Mouse (Mus musculus) hindbrain, embryonic 12.5 days (tissue): ENCODE measurements at regions not wholly inside any gene's neighbourhood (a gene's known extent, or its start where the extent isn't known, plus 50 kb on each side); places are given as distances from the start of the nearest gene placed in this dataset.

ENCODE experiments used
- ATAC-seq: fragments of 200-750 bp; cut with Nextera tagmentation; 2 replicates; pipeline ENCODE4 v1.8.0; 2017; ENCODE audit warnings: moderate TSS enrichment; ENCODE audit not compliant: low FRiP score
- H3K27ac ChIP-seq: fragments of 300-500 bp; sonication (generic); 2 replicates; pipeline ENCODE4 v1.5.1; 2016; ENCODE audit warnings: mild to moderate bottlenecking
- H3K27me3 ChIP-seq: fragments of 300-500 bp; sonication (generic); 2 replicates; pipeline ENCODE4 v1.6.1; 2016; ENCODE audit warnings: mild to moderate bottlenecking
- H3K36me3 ChIP-seq: fragments of 300-500 bp; sonication (generic); 2 replicates; pipeline ENCODE4 v1.6.1; 2016; ENCODE audit warnings: mild to moderate bottlenecking
- H3K4me1 ChIP-seq: fragments of 300-500 bp; sonication (generic); 2 replicates; pipeline ENCODE4 v1.6.1; 2016
- H3K4me2 ChIP-seq: fragments of 300-500 bp; sonication (generic); replicated peaks from 2 replicates; pipeline ENCODE4 v1.6.1; 2016; ENCODE audit warnings: mild to moderate bottlenecking
- H3K4me3 ChIP-seq: fragments of 300-500 bp; sonication (generic); 2 replicates; pipeline ENCODE4 v1.5.1; 2016; ENCODE audit warnings: mild to moderate bottlenecking
- H3K9ac ChIP-seq: fragments of 300-500 bp; sonication (generic); 2 replicates; pipeline ENCODE4 v1.6.1; 2016; ENCODE audit warnings: mild to moderate bottlenecking, moderate library complexity
- H3K9me3 ChIP-seq: fragments of 300-500 bp; sonication (generic); replicated peaks from 2 replicates; pipeline ENCODE4 v1.6.1; 2016; ENCODE audit warnings: mild to moderate bottlenecking
- WGBS: fragments of 180-500 bp; shearing (Covaris S2); methylation state at CpG from one replicate; pipeline ENCODE4 v1.1.7; 2016; 5-methylcytosine and 5-hydroxymethylcytosine counted together

GRCm38 (mm10) chr15:68508190-68508589 is 2007.5 kb upstream of the Lrrc6 start:
- Histone ChIP-seq H3K4me3 (no peak overlapping the region), H3K27me3 (no peaks in the 10 kb centered on the region), H3K4me1 (no peaks in the 10 kb centered on the region), H3K9me3 (no peaks in the 10 kb centered on the region), H3K9ac (no peak overlapping the region), H3K27ac (no peak overlapping the region), H3K4me2 (no peak overlapping the region), H3K36me3 (no peaks in the 10 kb centered on the region)
- WGBS, result 81% methylated on average over 5 of the region's 5 CpGs
- ATAC-seq, result no peak

- no peak for ATAC-seq
- Histone ChIP-seq H3K9me3 (no peaks in the 10 kb centered on the region), H3K4me2 (no peak overlapping the region), H3K4me1 (peaks cover 3% of the 10 kb centered on the region; the same call in 1 of the 2 replicates), H3K27ac (no peak overlapping the region), H3K36me3 (no peaks in the 10 kb centered on the region), H3K4me3 (no peak overlapping the region), H3K27me3 (no peaks in the 10 kb centered on the region), H3K9ac (no peak overlapping the region)
- WGBS, result 83% methylated on average over 2 of the region's 2 CpGs
Observed at GRCm38 (mm10) chr15:68506093-68506492, 2005.4 kb upstream of the Lrrc6 start.

- WGBS, result 87% methylated on average over 2 of the region's 2 CpGs
- no peak overlapping the region for H3K4me2 ChIP-seq
- H3K9ac ChIP-seq, result no peak overlapping the region
- no peak overlapping the region for H3K27ac ChIP-seq
- no peaks in the 10 kb centered on the region for H3K9me3 ChIP-seq
- H3K4me1 ChIP-seq, result no peaks in the 10 kb centered on the region
- no peak for ATAC-seq
- no peaks in the 10 kb centered on the region for H3K27me3 ChIP-seq
- H3K4me3 ChIP-seq, result no peak overlapping the region
- no peaks in the 10 kb centered on the region for H3K36me3 ChIP-seq
Observed at GRCm38 (mm10) chr15:68496438-68496837, 1995.7 kb upstream of the Lrrc6 start.

DNA sequence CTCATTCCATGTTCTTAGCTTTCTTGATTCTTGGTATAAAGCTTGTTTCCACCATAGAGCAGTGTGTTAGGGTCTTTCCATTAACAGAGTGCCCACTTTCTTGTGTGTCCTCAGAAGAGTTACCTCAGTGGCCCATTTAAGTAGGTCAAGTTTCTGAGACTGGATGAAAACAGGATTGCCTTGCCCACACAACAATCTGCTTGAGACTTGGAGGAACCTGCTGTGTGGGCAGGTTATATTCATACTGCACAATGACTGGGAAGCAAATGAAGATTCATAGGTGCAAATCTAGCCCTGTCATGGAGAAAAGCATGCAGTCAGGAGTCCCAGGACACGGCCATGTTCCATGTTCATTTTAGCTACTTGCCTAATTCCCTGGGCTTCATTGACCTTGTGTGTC is 1984.1 kb upstream of the Lrrc6 start:
- Histone ChIP-seq H3K27ac (no peak overlapping the region), H3K9me3 (no peaks in the 10 kb centered on the region), H3K9ac (no peak overlapping the region), H3K4me2 (no peak overlapping the region), H3K27me3 (no peaks in the 10 kb centered on the region), H3K4me1 (no peaks in the 10 kb centered on the region), H3K4me3 (no peak overlapping the region), H3K36me3 (no peaks in the 10 kb centered on the region)
- WGBS, result 84% methylated on average over 1 of the region's 1 CpGs
- ATAC-seq, result no peak

DNA sequence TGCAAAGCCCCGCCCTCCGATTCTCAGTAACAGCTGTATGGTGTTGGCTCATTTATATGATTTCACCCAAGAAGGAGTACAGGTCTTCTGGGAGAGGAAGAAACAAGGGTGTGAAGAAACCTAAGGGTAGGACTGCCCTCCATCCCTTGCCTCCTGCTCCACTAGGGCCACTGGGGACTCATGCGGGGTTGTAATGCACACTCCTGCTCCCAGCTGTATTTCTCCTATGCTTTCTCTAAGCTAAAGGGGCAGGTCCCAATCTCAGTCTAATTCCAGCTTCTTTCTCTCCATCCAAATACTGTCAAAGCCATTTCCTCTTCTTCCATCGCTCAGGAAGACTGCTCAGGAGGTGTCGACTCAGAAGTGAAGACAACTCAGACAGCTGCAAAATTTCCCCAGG is 1977.0 kb upstream of the Lrrc6 start:
- H3K4me3 ChIP-seq, result no peak overlapping the region
- no peaks in the 10 kb centered on the region for H3K9me3 ChIP-seq
- no peak overlapping the region for H3K4me2 ChIP-seq
- H3K27me3 ChIP-seq, result no peaks in the 10 kb centered on the region
- H3K9ac ChIP-seq, result no peak overlapping the region
- H3K4me1 ChIP-seq, result no peaks in the 10 kb centered on the region
- no peak for ATAC-seq
- WGBS, result 81% methylated on average over 5 of the region's 5 CpGs
- no peaks in the 10 kb centered on the region for H3K36me3 ChIP-seq
- no peak overlapping the region for H3K27ac ChIP-seq

GRCm38 (mm10) chr15:68471928-68472327 is 1971.2 kb upstream of the Lrrc6 start:
- Histone ChIP-seq H3K27me3 (no peaks in the 10 kb centered on the region), H3K36me3 (no peaks in the 10 kb centered on the region), H3K27ac (no peak overlapping the region), H3K4me1 (no peaks in the 10 kb centered on the region), H3K9me3 (no peaks in the 10 kb centered on the region), H3K4me3 (no peak overlapping the region), H3K9ac (no peak overlapping the region), H3K4me2 (no peak overlapping the region)
- WGBS, result 92% methylated on average over 4 of the region's 4 CpGs
- ATAC-seq, result no peak

- no peak overlapping the region for H3K4me2 ChIP-seq
- no peaks in the 10 kb centered on the region for H3K27me3 ChIP-seq
- H3K9ac ChIP-seq, result no peak overlapping the region
- no peaks in the 10 kb centered on the region for H3K36me3 ChIP-seq
- no peak overlapping the region for H3K27ac ChIP-seq
- H3K4me3 ChIP-seq, result no peak overlapping the region
- H3K4me1 ChIP-seq, result no peaks in the 10 kb centered on the region
- no peak for ATAC-seq
- no peaks in the 10 kb centered on the region for H3K9me3 ChIP-seq
- 71% methylated on average over 3 of the region's 3 CpGs for WGBS
Observed at GRCm38 (mm10) chr15:68462851-68463250, 1962.1 kb upstream of the Lrrc6 start.

DNA sequence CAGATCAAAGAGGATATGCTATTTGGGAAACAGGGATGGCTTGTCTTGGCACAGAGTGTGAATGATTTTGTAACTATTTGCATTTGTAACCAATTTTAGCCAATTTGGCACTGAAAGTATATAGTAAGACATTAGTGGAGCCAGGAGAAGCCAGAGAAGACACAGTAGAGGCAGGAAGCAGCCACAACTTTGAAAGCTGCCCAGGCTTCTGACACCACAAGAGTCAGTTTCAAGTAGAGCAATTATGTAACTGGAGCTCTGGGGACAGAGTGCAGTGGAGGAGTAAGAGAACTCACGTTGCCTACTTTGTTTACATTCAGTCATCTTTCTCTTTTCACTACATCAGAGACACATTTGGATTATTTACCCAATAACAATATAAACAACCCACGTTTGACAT is 1956.5 kb upstream of the Lrrc6 start:
- Histone ChIP-seq H3K9ac (no peak overlapping the region), H3K4me3 (no peak overlapping the region), H3K27me3 (no peaks in the 10 kb centered on the region), H3K27ac (no peak overlapping the region), H3K4me1 (no peaks in the 10 kb centered on the region), H3K9me3 (no peaks in the 10 kb centered on the region), H3K4me2 (no peak overlapping the region), H3K36me3 (no peaks in the 10 kb centered on the region)
- WGBS, result 56% methylated on average over 2 of the region's 2 CpGs
- no peak for ATAC-seq

- no peak for ATAC-seq
- H3K4me2 ChIP-seq, result no peak overlapping the region
- no peak overlapping the region for H3K4me3 ChIP-seq
- no peak overlapping the region for H3K9ac ChIP-seq
- no peaks in the 10 kb centered on the region for H3K27me3 ChIP-seq
- H3K27ac ChIP-seq, result no peak overlapping the region
- WGBS, result 39% methylated on average over 2 of the region's 2 CpGs
- no peaks in the 10 kb centered on the region for H3K9me3 ChIP-seq
- no peaks in the 10 kb centered on the region for H3K4me1 ChIP-seq
- H3K36me3 ChIP-seq, result no peaks in the 10 kb centered on the region
Observed at GRCm38 (mm10) chr15:68451971-68452370, 1951.3 kb upstream of the Lrrc6 start.

DNA sequence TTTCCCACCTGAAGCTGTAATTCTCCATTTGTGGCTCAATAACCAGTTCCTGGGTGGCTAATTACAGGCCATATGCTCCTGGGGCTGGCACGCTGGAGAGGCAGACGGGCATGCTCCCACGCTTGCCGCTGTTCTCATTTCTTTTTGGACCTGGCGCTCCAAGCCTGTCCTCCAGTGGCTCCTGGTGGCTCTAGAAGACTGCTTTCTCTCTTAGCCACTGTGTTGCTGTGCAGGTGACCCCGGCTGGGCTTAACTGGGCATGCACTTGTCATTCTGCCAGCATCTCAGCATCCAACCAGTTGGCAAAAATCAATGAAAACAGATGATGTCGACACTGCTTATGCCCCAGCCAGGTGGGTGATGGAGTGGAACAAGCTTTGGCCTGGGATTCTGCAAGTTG is 1944.6 kb upstream of the Lrrc6 start:
- no peak for ATAC-seq
- no peaks in the 10 kb centered on the region for H3K9me3 ChIP-seq
- no peak overlapping the region for H3K4me2 ChIP-seq
- H3K27ac ChIP-seq, result no peak overlapping the region
- no peaks in the 10 kb centered on the region for H3K36me3 ChIP-seq
- H3K4me3 ChIP-seq, result no peak overlapping the region
- H3K4me1 ChIP-seq, result 0 out of 2 replicates have a peak, but pooled peaks cover 2% of the 10 kb centered on the region
- no peak overlapping the region for H3K9ac ChIP-seq
- no peaks in the 10 kb centered on the region for H3K27me3 ChIP-seq
- WGBS, result 77% methylated on average over 7 of the region's 7 CpGs

DNA sequence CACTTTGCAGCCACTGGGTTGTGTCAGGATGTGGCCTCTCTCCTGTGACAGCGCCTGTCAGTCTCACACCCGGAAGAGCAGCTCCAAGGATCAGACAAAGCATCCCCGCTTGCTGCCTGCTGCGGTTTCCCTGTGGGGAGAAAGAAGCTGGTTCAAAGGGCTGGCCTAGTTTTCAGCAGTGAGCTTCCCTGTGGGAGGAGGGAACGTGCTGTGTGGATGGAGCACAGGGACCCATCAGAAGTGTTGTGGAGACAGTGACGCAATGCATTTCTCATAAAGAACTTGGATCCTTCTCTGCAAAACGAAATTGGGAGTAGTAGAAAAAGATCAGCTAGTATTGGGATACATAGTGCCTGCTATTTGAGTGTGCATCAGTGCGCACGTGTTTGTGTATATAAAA is 1939.9 kb upstream of the Lrrc6 start:
- Histone ChIP-seq H3K36me3 (no peaks in the 10 kb centered on the region), H3K4me2 (no peak overlapping the region), H3K27ac (no peak overlapping the region), H3K4me3 (no peak overlapping the region), H3K27me3 (no peaks in the 10 kb centered on the region), H3K9ac (no peak overlapping the region), H3K9me3 (no peaks in the 10 kb centered on the region), H3K4me1 (0 out of 2 replicates have a peak, but pooled peaks cover 2% of the 10 kb centered on the region)
- WGBS, result 54% methylated on average over 9 of the region's 9 CpGs
- no peak for ATAC-seq

- no peak for ATAC-seq
- 77% methylated on average over 3 of the region's 3 CpGs for WGBS
- H3K36me3 ChIP-seq, result no peaks in the 10 kb centered on the region
Observed at GRCm38 (mm10) chr15:68435961-68436360, 1935.3 kb upstream of the Lrrc6 start.

DNA sequence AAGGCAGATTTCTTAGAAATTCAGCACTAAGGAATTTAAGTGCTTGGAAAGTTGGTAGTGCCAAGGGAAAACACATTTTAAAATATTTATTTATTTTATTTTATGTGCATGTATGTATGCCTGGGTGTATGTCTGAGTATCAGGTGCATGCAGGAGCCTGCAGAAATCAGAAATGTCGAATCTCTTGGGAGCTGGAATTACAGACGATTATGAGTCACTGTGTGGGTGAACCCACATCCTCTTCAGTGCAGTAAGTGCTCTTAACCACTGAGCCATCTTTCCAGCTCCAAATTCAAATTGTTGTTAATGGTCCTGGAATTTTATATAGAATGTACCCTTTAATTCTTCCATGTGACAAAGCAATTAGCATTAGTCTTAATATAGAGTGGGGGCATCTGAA is 1930.5 kb upstream of the Lrrc6 start:
- Histone ChIP-seq H3K9me3 (no peaks in the 10 kb centered on the region), H3K4me1 (no peaks in the 10 kb centered on the region), H3K4me3 (no peak overlapping the region), H3K27ac (no peak overlapping the region), H3K9ac (no peak overlapping the region), H3K27me3 (no peaks in the 10 kb centered on the region; the same call in 1 of the 2 replicates), H3K36me3 (no peaks in the 10 kb centered on the region), H3K4me2 (no peak overlapping the region)
- 79% methylated on average over 2 of the region's 2 CpGs for WGBS
- ATAC-seq, result no peak

More at GRCm38 (mm10) chr15:68435961-68436360, 1935.3 kb upstream of the Lrrc6 start:
- Histone ChIP-seq H3K27me3 (no peaks in the 10 kb centered on the region), H3K4me2 (no peak overlapping the region), H3K9ac (no peak overlapping the region), H3K27ac (no peak overlapping the region), H3K9me3 (no peaks in the 10 kb centered on the region), H3K4me1 (0 out of 2 replicates have a peak, but pooled peaks cover 2% of the 10 kb centered on the region), H3K4me3 (no peak overlapping the region)
